Mouse (Mus musculus) embryonic facial prominence, embryonic 10.5 days (tissue): ENCODE measurements at regions not wholly inside any gene's neighbourhood (a gene's known extent, or its start where the extent isn't known, plus 50 kb on each side); places are given as distances from the start of the nearest gene placed in this dataset.

Source experiments
- DNase-seq: peaks from one replicate; pipeline ENCODE4 v3.0.0-alpha.2; 2017; ENCODE audit warnings: low spot score
- H3K27ac ChIP-seq: fragments of 300-500 bp; sonication (generic); replicated peaks from 2 replicates; pipeline ENCODE4 v1.5.1; 2016; ENCODE audit warnings: mild to moderate bottlenecking
- H3K27me3 ChIP-seq: fragments of 300-500 bp; sonication (generic); replicated peaks from 2 replicates; pipeline ENCODE4 v1.6.1; 2016; ENCODE audit warnings: low read depth, mild to moderate bottlenecking; ENCODE audit not compliant: poor library complexity, severe bottlenecking
- H3K36me3 ChIP-seq: fragments of 300-500 bp; sonication (generic); replicated peaks from 2 replicates; pipeline ENCODE4 v1.6.1; 2016; ENCODE audit warnings: mild to moderate bottlenecking, moderate library complexity
- H3K4me1 ChIP-seq: fragments of 300-500 bp; sonication (generic); 2 replicates; pipeline ENCODE4 v1.6.1; 2016
- H3K4me3 ChIP-seq: fragments of 300-500 bp; sonication (generic); 2 replicates; pipeline ENCODE4 v1.5.1; 2016; ENCODE audit warnings: mild to moderate bottlenecking, moderate library complexity
- H3K9me3 ChIP-seq: fragments of 300-500 bp; sonication (generic); 2 replicates; pipeline ENCODE4 v1.6.1; 2016; ENCODE audit warnings: mild to moderate bottlenecking
- WGBS: fragments of 180-500 bp; shearing (Covaris S2); methylation state at CpG from one replicate; pipeline ENCODE4 v1.1.7; 2016; 5-methylcytosine and 5-hydroxymethylcytosine counted together

- Histone ChIP-seq H3K4me3 (no peak overlapping the region), H3K36me3 (no peaks in the 10 kb centered on the region), H3K4me1 (0 out of 2 replicates have a peak, but pooled peaks cover 4% of the 10 kb centered on the region), H3K27ac (no peak overlapping the region), H3K27me3 (no peaks in the 10 kb centered on the region), H3K9me3 (no peaks in the 10 kb centered on the region)
- no peak for DNase-seq
- 88% methylated on average over 9 of the region's 9 CpGs for WGBS
Measured at GRCm38 (mm10) chr10:111769486-111770002, 202.9 kb upstream of the Krr1 start.

- DNase-seq: no peak
- Histone ChIP-seq H3K4me1 (0 out of 2 replicates have a peak, but pooled peaks cover 4% of the 10 kb centered on the region), H3K4me3 (no peak overlapping the region), H3K36me3 (no peaks in the 10 kb centered on the region), H3K27me3 (no peaks in the 10 kb centered on the region), H3K27ac (no peak overlapping the region), H3K9me3 (no peaks in the 10 kb centered on the region)
- 82% methylated on average over 2 of the region's 2 CpGs for whole genome bisulfite sequencing
Measured at GRCm38 (mm10) chr10:111770027-111770426, 202.4 kb upstream of the Krr1 start.

DNA sequence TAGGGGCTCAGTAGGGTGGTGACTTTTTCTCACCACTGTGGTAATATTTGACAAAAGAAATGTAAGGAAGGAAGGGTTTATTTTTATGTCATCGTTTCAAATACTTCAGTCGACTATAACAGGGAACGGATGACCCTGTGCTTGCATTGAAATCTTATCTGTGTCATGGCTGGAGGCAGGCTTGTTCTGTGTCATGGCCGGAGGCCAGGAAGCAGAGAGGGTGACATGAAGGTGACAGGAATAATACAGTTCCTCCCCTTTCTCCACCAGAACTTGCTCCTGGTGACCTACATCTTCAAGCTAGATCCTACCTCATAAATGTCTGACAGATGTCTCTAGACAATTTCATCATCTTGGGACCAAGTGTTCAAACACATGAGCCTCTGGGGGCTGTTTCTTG is 201.5 kb upstream of the Krr1 start:
- Histone ChIP-seq H3K36me3 (no peaks in the 10 kb centered on the region), H3K27ac (no peak overlapping the region), H3K4me3 (no peak overlapping the region), H3K27me3 (no peaks in the 10 kb centered on the region), H3K4me1 (0 out of 2 replicates have a peak, but pooled peaks cover 4% of the 10 kb centered on the region), H3K9me3 (no peaks in the 10 kb centered on the region)
- 81% methylated on average over 4 of the region's 4 CpGs for WGBS
- DNase-seq: no peak

DNA sequence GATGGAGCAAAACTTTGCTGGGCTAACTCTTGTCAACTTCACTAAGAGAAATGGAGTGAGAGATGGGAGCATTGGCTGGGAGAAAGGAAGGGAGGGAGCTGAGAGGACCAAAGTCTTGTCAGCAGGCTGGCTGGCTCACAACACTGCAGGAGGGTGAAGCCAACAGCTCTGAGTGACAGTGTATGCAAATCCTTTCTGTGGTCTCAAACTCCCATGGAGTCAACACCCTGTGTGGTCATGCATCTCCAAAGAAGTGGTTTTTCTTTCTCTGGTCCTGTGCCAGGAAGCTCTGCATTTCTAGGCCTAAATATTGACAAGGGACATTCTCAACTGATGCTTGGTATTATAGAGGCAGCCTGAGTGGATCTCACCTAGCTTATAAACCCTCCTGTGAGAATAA is 194.9 kb upstream of the Krr1 start:
- Histone ChIP-seq H3K36me3 (no peaks in the 10 kb centered on the region), H3K4me3 (no peak overlapping the region), H3K9me3 (no peaks in the 10 kb centered on the region), H3K4me1 (peaks cover 7% of the 10 kb centered on the region; the same call in 1 of the 2 replicates), H3K27ac (no peak overlapping the region), H3K27me3 (no peaks in the 10 kb centered on the region)
- DNase-seq: no peak

DNA sequence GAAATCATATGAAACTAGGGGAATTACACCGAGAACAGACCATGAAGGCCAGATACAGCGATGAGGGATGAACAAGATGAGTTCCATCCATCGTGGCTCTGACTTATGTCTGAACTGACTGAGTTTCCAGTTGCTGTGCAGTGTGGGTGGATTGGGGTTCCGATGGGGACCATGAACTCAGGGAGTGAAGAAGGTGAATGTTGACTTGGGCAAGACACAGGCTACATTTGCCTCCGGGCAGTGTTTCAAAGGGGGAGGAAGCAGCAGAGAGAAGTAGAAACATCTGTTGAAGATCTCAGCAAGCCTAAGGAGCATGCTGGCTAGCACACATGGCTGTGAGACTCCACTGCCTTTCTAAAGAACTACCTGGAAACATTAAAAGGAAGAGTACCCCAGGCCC is 194.4 kb upstream of the Krr1 start:
- Histone ChIP-seq H3K9me3 (no peaks in the 10 kb centered on the region), H3K4me1 (peaks cover 10% of the 10 kb centered on the region), H3K27ac (peak overlapping the region; percentile 21; the same call in 1 of the 2 replicates), H3K4me3 (no peak overlapping the region), H3K27me3 (no peaks in the 10 kb centered on the region), H3K36me3 (no peaks in the 10 kb centered on the region)
- DNase-seq: no peak
- WGBS: 73% methylated on average over 5 of the region's 5 CpGs

- 90% methylated on average over 7 of the region's 7 CpGs for WGBS
- DNase-seq: no peak
- H3K9me3 ChIP-seq: no peaks in the 10 kb centered on the region
- H3K36me3 ChIP-seq: no peaks in the 10 kb centered on the region
- H3K27me3 ChIP-seq: no peaks in the 10 kb centered on the region
- H3K27ac ChIP-seq: no peak overlapping the region
- H3K4me3 ChIP-seq: no peak overlapping the region
- H3K4me1 ChIP-seq: peaks cover 28% of the 10 kb centered on the region
Measured at GRCm38 (mm10) chr10:111779956-111780355, 192.5 kb upstream of the Krr1 start.

- H3K27me3 ChIP-seq: no peaks in the 10 kb centered on the region
- peaks cover 35% of the 10 kb centered on the region for H3K4me1 ChIP-seq
- no peak for DNase-seq
- H3K27ac ChIP-seq: no peak overlapping the region
- WGBS: 86% methylated on average over 22 of the region's 22 CpGs
- H3K36me3 ChIP-seq: no peaks in the 10 kb centered on the region
- H3K4me3 ChIP-seq: no peak overlapping the region
- H3K9me3 ChIP-seq: no peaks in the 10 kb centered on the region
Measured at GRCm38 (mm10) chr10:111782195-111782810, 190.2 kb upstream of the Krr1 start.

GRCm38 (mm10) chr10:111783496-111783895 is 189.0 kb upstream of the Krr1 start:
- peak; percentile 29 for DNase-seq
- WGBS: 36% methylated on average over 3 of the region's 3 CpGs
- no peak overlapping the region for H3K4me3 ChIP-seq
- H3K4me1 ChIP-seq: peaks cover 41% of the 10 kb centered on the region
- no peaks in the 10 kb centered on the region for H3K27me3 ChIP-seq
- H3K9me3 ChIP-seq: no peaks in the 10 kb centered on the region
- peak overlapping the region; percentile 49 for H3K27ac ChIP-seq
- H3K36me3 ChIP-seq: no peaks in the 10 kb centered on the region

- peaks cover 41% of the 10 kb centered on the region for H3K4me1 ChIP-seq
- no peaks in the 10 kb centered on the region for H3K36me3 ChIP-seq
- no peaks in the 10 kb centered on the region for H3K9me3 ChIP-seq
- peak; percentile 52 for DNase-seq
- no peaks in the 10 kb centered on the region for H3K27me3 ChIP-seq
- WGBS: 55% methylated on average over 12 of the region's 12 CpGs
- no peak overlapping the region for H3K4me3 ChIP-seq
- peak overlapping the region; percentile 42; the same call in 1 of the 2 replicates for H3K27ac ChIP-seq
Measured at GRCm38 (mm10) chr10:111784065-111784853, 188.2 kb upstream of the Krr1 start.

- H3K4me3 ChIP-seq: no peak overlapping the region
- no peak overlapping the region for H3K27ac ChIP-seq
Measured at GRCm38 (mm10) chr10:111787175-111787574, 185.3 kb upstream of the Krr1 start.

DNA sequence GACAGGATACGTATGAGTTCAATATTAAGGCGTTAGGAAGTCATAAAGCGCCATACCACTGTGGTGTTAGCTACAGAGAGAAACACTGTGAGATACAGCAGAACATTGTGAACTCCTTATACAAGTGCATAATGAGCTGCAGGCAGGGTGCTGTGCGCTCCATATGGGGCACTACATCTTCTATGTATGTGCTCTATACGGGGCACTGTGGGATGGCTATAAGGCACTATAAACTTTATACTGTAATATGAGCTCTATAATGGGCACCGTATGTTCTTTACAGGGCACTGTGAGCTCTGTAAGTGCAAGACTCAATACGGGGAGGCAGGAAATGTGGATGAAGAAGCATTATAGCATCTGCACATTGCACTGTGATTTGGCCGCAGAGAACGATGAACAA is 183.2 kb upstream of the Krr1 start:
- Histone ChIP-seq H3K4me1 (peaks cover 25% of the 10 kb centered on the region), H3K27me3 (no peaks in the 10 kb centered on the region), H3K4me3 (no peak overlapping the region), H3K36me3 (no peaks in the 10 kb centered on the region), H3K9me3 (no peaks in the 10 kb centered on the region), H3K27ac (no peak overlapping the region)
- DNase-seq: no peak
- WGBS: 92% methylated on average over 9 of the region's 9 CpGs

More at GRCm38 (mm10) chr10:111787175-111787574, 185.3 kb upstream of the Krr1 start:
- no peaks in the 10 kb centered on the region for H3K9me3 ChIP-seq
- H3K4me1 ChIP-seq: peaks cover 41% of the 10 kb centered on the region
- 52% methylated on average over 9 of the region's 9 CpGs for WGBS
- no peaks in the 10 kb centered on the region for H3K36me3 ChIP-seq
- no peaks in the 10 kb centered on the region for H3K27me3 ChIP-seq
- peak; percentile 39 for DNase-seq

DNA sequence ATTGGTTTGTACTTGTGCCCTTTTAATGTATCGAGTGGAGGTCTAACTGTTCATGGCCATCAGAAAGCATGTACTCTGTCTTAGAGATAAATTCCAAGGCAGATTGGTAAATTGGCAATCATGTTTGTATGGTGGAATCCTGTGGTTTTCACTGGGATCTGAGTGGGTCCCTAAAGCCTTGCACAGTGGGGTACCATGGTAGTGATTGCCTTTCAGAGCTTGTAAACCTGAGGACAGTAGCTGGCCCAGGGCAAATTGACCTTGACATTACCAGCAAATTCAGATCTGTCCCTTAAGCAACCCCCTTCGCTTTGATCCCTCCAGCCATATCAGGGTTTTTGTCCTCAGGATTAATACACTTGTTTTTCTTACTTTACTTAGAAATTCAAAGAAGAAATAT is 181.6 kb upstream of the Krr1 start:
- H3K9me3 ChIP-seq: no peaks in the 10 kb centered on the region
- no peaks in the 10 kb centered on the region for H3K27me3 ChIP-seq
- no peaks in the 10 kb centered on the region for H3K36me3 ChIP-seq
- no peak for DNase-seq
- WGBS: 88% methylated on average over 2 of the region's 2 CpGs
- no peak overlapping the region for H3K4me3 ChIP-seq
- H3K4me1 ChIP-seq: peaks cover 22% of the 10 kb centered on the region
- H3K27ac ChIP-seq: no peak overlapping the region

DNA sequence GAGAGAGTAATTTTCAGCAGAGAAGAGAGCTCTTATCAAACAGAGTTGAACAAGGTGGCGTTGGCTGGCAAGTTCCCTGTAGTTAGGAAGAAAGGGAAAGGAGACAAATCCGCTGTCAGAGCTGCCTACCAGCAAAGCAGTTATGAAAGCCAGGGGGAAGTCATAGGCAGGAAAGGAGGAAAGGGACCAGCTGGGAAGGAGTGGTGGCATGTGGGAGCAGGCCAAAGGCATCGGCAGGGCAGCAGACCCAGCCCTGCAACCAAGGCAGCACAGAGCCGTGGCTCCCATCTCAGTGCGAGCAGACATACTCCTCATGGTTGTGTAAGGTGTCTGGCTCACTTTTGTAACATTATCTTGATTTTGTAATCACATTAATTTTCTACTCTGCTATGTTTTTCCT is 177.4 kb upstream of the Krr1 start:
- H3K4me3 ChIP-seq: no peak overlapping the region

More for the DNA sequence above, 177.4 kb upstream of the Krr1 start:
- Histone ChIP-seq H3K27ac (no peak overlapping the region), H3K36me3 (no peaks in the 10 kb centered on the region), H3K27me3 (no peaks in the 10 kb centered on the region), H3K4me1 (peaks cover 23% of the 10 kb centered on the region), H3K9me3 (no peaks in the 10 kb centered on the region)
- WGBS: 87% methylated on average over 5 of the region's 5 CpGs
- no peak for DNase-seq
